Mouse (Mus musculus) cerebellum, postnatal 10 days (tissue): ENCODE results near the gene Ppil1.

ENCODE experiments used
- DNase-seq, 2 experiments: peaks; one replicate each; pipeline ENCODE4 v3.0.0; 2021; ENCODE audit warnings: mixed read lengths in 2 of 2

Gene Ppil1

DNA sequence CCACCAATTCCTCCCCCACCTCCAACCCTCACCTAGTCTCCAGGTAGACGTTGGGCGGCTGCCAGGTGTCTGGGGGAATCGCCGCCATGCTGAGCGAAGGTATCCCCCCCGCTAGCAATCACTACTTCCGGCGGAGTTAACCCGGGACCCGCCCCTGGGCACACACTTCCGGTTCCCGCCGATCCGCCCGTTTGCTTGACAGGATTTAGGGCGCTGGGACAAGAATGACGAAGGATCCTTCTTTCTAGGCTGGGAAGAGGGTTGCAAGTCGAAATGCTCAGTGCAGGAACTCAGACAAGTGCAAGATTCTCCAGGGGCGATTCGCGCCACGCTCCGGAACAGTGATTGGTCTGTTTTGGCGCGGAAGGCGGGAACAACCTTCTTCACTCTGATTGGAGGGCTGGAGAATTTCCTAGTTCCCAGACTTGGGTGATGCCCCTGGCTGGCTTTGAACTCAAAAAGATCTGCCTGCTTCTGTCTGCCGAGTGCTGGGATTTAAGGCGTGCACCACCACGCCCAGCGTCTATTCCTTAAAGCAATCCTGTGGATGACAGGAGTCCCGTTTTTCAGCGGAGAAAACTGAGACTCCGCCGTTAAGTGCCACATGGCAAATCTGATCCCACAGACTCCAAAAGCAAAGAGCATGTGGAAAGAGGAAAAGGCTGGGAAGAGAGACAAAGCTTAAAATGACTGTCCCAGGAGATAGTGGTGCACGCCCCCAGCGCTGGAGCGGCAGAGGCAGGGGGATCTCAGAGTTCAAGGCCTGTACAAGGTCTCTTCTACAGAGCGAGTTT, at the start of gene Ppil1:
Gene Ppil1 (minus strand): TSS at position 347 of the 794 bp plus-strand sequence.
- DNase-seq: peak; percentile 91 to 92

DNA sequence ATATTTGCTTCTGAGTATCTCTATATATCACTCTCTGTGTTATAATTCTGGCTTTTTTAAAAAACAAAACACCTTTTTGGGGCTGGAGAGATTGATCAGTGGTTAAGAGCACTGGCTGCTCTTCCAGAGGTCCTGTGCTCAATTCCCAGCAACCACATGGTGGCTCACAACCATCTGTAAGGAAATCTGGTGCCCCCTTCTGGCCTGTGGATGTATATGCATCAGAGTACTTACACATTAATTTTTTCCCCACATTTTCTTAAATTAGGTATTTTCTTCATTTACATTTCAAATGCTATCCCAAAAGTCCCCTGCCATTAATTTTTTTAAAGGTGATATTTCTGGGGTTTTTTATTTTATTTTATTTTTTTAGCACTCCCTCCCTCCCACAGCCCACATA, 49.3 kb upstream of the Ppil1 start:
- no peak for DNase-seq

DNA sequence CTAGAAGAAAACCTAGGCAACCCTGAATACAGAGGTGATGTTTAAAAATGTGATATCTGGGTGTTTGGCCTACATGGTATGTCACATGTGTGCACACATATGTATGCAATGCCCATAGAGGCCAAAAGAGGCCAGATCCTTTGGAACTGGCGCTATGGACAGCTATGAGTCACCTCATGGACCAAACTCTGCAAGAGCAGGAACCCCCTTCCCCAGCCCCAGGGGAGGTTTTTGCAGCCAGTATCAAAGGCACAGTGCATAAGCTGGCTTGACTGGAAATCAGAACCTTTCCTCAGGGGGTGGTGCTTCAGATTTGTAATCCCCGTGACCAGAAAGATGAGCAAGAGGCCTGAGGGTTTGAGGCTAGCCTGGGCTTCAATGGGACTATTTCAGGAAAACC, 48.1 kb upstream of the Ppil1 start:
- DNase-seq: no peak

DNA sequence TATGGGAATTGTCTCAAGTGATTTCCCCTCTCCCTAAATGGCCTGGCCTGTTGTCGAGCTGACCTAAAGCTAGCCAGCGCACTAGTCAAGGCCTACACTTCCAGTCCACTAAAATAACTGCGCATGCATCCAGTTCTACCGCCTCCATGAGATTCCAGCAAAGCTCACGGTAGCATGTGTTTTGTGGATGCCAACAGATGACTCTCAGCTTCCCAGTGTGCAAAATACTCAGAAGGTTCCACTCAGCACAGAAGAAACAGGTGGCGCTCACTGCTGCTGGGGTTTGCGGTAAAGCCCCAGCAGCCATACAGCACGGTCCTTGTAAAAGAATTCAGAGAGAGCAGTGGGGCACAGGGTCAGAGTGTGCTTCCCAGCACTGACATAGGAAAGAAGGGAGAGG, 47.6 kb upstream of the Ppil1 start:
- no peak for DNase-seq

DNA sequence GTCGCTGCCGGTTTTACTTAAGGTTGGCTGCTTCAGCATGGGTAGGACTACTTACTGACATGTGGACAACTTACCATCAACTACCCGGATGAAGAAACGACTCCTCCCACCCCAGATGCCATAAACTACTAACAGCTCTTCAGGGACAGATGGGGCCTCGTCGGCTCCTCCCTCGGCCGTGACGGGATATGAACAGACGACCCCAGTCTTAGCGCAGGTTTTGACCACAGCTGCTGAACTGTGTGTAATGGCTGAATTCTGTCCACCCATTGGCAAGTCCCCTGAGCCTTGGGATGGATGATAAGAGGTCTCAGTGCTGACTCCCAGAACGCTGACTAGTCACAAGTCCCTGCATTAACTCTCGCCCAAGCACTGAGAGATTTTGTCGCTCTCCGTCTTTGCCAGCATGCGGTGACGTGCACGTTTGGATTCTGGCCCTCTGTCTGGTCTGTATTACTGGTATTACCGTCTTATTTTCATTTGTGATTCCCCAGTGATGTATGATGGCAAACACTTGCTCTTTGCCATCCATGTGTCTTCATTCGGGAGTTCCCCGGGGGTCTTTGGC, 46.2 kb upstream of the Ppil1 start:
- DNase-seq: peak; percentile 28 to 36

DNA sequence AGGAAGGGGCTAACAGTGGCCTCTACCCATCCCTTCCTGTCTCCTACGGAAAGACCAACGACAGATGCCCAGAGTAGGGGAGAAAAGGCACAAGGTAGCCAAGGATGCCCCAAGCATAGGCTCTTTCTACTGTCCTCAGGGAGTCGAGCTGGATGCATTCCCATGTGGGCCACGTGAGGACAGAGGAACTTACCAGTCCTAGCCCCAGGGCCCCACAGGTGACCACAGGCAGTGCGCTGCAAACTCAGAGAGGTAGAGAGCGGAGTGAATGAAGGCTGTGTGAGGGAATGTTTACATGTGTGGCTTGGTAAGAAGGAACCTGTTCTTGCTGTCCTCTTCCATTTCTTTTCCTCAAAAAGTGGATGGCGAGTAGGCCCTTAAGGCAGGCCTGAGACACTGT, 41.9 kb upstream of the Ppil1 start:
- DNase-seq: peak; percentile 35 to 47

DNA sequence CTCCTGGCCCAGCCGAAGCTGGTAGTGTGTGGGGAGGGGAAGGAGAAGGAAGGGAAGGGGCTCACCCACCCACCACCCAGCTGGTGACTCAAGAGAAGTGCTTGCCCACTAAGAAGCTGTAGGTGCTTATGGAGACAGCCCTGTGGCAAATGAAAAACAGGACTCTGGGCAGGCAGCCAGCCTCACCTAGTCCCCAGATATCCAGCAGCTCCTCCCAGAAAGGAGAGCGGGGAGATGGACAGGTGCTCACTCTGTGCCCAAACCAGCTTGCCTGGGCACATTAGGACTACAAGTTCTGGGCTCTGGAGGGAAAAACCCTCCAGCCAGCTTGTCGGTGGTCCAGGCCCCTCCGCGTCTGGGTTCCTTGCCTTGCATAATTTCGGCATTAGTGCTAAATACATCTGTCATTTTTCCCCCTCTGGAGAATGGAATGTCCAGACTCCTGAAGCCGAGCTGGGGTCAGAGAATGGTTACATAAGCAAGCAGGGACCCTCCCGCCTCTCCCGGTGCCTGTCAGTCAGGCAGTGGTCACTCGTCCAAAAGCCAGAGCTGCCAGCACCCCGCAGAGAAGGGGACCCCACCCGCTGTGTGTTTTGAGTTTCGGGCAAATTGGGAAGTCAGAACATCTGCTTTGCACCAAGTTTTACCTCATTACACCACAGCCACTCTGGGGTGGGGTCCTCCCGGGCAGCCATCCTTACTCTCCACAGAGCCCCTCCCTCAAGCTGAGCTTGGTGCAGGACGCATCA, 41.2 kb upstream of the Ppil1 start:
- DNase-seq: peak; percentile 48 to 58

DNA sequence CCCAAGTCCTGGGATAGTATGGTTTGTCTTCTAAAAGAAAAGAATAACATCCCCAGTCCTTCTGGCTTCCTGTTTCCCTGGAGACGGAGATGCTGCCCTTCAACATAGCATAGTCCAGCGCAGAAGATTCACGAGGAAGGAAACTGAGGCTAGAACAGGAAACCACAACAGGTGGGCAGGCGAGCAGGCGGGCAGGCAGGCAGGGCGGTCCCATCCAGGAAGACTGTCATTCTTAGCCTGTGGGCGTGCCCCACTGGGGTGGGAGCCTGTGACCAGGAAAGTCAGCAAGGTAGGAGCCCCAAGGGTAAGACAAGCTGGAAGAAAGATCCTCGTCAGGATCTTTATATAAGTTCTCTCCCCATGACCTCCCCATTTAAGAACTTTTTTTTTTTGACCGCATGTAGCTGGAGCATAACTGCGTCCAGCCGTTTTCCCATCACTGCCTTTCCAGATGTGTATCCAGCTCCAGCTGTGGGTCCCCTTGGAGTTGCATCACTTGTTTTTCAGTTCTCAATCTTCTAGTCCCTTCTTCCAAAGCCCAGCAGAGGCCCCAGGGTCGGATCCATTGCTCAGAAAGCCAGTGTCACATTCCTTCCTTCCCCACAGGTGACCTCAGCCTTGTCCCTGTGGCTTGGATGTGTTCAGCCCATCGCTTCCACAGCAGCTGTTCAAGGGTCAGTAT, 40.5 kb upstream of the Ppil1 start:
- DNase-seq: no peak

DNA sequence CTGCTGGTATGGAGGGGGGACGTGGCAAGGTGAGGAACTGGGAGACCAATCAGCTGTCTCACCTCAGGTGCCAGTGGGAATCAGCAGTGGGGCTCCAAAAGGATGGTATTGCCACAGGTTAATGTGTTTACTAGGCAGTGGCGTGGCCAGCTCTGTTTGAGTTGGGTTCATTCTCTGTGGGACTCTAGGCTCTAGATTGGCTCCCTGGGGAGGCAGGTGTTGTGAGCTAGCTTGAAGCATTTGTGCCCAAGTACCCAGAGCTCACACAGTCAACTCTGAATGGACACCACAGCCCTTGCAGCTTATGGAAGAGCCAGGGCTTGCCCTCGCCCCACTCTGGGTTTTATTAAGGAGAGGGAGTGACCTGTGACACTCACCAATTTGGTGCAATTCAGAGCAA, 39.9 kb upstream of the Ppil1 start:
- no peak for DNase-seq

DNA sequence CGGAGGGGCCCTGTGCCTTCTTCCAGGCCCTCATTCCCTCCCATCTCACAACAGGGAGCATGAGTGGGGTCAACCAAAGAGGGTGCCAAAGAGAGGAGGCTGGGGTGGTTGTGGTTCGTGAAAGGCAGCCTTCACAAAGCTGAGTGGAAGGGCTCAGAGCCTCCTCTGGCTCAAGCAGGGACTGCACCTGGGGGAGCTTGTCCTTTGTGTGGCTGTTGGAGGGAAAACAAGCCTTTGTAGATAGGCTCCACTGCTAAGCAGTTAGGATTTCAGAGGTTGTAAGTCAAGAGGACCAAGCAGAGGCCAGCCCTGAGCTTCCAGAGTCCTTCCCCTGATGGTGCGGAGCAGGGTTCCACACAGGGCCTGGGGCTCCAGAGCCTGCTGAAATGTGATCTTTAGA, 39.1 kb upstream of the Ppil1 start:
- DNase-seq: no peak

DNA sequence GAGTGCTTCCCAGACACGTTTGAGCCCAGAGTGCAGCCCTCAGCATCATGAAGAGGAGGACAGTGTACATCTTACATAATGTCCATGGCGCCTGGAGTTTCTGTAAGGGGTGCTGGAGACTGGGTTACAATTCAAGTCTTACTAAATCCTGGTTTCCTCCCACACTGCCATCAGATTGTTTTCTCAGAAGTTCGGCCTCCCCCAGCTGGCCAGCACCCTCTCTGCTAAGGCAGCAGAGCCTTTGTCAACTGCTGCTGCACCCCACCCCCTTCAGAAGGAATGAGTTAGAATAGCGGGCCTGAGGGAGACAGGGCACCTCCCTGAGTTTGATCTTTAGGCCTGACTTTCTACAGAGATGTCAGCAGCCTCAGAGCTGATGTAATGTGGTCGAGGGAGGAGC, 38.2 kb upstream of the Ppil1 start:
- DNase-seq: no peak

DNA sequence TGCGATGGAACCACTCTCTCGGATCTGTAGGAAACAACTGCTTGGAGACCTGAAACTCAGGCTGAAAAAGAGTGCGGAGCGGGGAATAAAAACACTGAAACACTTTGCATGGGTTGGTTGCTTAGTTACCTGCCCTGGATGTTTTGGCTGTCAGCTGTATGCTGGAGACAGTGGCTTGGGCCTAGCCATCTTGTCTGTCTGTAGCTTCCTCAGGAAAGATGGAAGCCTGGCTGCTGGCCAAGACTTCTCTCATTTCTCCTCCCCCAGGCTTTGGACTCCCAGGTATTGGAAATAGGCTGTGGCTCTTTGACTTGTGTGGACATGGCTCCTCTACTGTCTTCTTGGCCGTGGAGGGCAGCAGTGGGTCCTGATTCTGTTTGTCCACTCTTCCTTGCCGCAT, 37.4 kb upstream of the Ppil1 start:
- no peak for DNase-seq

DNA sequence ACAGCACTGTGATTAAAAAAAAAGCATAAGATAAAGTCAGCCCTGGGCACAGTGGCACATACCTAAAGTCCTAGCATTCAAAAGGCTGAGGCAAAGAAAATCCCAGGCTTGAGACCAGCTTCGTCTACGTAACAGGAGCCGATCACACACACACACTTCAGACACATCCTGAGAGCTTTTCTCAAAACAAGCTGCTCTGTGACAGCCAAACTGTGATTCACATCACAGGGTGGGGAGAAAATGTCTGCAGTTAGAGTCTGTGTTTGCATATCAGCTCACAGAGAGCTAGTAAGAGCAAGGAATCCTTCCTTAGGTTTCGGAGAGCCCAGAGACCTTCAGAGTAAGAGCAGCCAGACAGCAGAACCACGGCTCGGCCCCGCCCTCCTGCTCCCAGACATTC, 36.9 kb upstream of the Ppil1 start:
- no peak for DNase-seq

DNA sequence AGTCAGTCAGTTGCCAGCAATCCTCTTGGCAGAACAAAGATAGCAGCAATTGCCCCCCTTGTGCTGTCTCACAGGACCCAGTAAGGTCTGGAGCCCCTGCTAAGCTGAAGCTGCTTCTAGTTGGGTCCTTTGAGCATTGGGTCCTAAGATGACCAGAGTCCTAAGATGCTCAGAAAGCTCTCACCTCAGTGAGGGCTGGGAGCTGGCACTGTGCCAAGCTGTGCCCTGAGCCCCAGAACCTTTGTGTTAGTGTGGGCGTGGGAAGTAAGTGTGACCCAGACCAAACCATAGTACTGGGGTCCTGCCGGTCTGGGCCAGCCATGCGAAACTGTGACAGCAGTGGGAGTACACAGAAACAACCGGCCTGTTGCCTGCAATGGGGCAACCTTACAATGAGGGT, 35.3 kb upstream of the Ppil1 start:
- peak; percentile 41 to 54 for DNase-seq

DNA sequence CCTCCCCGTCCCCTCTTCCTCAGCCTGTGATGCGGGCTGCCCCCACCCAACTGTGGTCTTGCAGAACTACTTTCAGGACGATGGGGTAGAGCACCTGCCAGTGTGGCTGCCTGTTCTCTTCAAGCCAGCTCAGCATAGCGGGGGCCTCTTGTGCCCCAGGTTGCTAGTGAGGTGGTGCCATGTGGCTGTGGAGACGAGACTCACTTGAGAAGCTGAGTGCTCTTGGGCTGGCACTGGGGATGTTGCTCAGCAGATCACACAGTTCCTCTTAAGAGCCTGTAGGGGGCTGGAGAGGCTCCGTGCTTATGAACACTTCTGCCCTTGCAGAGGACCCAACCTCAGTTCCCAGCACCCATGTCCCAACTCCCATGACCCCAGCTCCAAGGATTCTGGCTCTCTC, 33.8 kb upstream of the Ppil1 start:
- DNase-seq: no peak

DNA sequence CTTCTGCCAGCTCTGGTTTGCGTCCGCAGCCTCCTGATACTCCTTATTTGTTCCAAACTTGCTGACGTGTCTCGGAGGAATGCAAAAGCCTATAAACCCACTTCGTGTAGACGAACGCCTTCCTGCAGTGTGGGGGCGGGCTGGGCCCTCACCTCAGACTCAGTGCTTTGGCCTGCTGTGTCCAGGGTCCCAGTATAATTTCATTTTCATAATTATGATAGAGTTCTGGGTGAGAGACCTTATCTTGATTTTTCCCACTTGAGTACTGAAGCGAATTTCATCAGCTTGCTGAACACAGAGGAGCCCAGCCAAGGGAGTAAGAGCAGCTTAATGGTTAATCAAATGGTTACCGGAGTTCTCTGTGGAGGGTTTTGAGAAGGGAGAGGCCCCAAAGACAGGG, 33.3 kb upstream of the Ppil1 start:
- DNase-seq: no peak

DNA sequence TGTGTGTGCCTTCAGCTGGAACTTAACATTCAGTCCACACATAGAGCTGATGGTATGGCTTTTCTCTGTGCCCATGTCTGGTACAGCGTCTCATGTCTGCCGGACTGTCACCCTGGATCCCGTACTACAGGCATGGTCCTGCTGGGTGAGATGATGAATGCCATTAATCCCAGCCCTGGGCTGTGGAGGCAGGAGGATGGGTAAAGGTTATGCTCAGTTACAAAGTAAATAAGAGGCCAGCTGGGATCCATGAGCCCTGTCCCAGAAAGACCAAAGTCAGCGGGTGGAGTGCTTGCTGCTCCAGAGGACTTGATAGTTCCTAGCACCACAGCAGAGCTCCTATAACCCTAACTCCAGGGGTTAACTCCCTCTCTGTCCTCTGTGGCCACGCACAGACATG, 31.8 kb upstream of the Ppil1 start:
- DNase-seq: no peak

DNA sequence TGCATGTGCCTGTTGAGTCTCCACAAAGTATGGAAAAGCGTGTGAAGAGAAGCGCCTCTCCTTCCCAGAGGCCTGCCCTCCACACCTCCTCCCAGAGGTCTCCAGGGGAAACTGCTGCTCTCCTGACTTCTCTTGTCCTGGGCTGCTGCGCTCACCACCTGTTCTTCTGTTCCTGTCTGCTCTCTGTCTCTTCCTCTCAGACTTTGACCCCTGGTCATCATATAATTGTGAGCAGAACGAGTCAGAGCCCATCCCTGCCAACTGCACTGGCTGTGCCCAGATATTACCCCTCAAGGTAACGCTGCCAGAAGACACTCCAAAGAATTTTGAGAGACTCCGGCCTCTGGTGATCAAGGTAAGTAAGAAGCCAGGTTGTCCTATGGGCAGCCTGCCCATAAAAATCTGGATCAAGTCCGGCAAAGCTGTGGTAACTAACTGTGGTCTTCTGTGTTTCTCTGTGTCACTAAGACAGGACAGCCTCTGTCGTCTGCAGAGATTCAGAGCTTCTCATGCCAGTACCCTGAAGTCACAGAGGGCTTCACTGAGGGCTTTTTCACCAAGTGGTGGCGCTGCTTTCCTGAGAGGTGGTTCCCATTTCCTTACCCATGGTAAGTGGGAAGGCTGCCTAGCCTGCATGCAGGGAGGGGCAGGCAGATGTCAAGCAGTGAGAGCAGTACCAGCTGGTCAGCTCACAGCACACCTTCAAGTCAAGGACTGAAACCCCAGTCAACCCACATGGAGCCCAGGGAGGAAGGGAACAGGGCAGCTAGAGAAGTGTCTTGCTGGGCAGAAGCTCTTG, 30.0 kb upstream of the Ppil1 start:
- peak; percentile 66 to 70 for DNase-seq

DNA sequence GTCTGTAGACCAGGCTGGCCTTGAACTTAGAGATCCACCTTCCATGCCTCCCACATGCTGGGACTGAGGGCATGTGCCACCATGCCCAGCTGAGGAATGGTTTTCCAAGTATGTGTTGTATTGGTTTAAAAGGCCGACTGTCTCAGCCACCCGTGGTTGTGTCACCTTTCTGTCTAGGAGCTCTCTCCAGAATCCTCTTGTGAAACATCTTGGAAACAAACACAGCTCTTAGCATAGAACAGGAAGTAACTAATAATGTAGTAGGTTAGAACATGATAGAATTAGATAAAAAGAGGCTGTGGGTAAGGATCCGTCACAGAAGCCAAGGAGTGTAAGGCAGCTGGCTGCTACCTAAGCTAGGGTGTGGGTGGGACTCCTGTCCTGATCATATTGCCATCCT, 29.0 kb upstream of the Ppil1 start:
- DNase-seq: no peak

DNA sequence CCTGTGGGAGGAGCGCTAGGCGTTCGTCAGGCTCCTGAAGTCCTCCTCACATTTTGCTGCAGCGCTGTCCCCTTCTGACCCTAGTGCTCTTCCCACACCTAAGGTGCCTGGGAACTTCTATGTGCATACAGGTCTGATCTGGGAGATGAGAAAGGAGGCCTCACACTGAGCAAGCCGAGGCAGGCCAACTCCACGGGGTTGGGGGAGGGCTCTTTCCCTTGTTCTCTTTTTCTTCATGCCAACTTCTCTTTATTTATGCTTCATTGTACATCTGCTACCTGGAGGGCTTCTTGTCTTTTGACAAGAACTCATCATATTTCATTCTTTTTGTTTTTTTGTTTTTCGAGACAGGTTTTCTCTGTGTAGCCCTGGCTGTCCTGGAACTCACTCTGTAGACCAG, 27.8 kb upstream of the Ppil1 start:
- no peak for DNase-seq

DNA sequence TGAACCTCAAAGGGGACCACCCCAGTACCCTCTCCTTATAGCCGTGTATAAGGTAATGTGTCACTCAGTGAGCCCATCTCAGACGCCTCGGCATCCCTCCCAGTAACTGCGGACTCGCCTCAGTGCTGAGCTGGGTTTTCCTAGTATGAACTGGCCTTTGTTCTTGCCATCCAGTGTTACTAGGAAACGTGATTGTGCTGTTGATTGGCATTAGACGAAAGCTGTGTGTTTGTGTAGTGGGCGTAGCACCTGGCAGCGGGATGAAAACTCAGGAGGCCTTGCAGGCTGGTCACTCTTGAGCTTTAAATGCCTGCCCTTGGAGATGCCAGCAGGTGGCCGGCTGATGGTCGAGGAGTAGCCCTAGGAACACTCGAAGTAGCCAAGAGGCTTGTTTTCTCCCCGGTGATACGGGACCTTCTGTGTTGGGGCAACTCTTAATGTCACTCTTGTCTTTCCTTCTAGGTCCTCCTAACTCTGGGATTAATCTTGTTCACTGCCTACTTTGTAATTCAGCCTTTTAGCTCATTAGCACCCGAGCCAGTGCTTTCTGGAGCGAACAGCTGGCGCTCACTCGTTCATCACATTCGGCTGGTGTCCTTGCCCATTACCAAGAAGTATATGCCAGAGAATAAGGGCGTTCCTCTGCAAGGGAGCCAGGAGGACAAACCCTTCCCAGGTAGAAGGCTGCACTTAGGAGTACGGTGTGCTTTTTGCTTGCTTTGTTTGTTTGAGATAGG, 18.4 kb upstream of the Ppil1 start:
- DNase-seq: no peak

DNA sequence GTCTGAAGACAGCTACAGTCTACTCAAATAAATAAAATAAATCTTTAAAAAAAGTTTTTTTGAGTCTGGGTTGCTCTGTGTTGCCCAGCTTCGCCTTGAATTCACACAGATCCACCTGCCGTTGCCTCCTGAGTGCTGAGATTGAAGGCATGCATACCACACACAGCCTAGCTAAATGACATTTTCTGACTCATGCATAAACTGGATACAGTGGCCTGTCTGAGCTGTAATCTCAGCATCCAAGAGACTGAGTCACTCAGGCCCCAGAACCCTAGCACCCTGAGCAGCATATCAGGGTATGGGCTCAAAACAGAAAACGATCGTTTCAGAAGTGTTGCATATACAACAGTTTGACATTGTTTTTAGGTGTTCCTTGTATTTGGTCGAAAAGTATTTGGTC, 17.6 kb upstream of the Ppil1 start:
- no peak for DNase-seq
